ENCODE assay signal across 7 mouse cellular contexts in genomic region chr12:79208703-79209464, GRCm38 (mm10). TPM values are rescaled to one million over a fixed set of nuclear protein-coding genes. Genes with fewer than 3 reads are reported as not detected.
DNase-seq lines count a peak whose midpoint lies in the region; ATAC-seq lines count a peak whose summit lies in the region.

Rdh12 (plus strand) TSS chr12:79208914.

- no peak for ATAC-seq in embryonic facial prominence, embryonic 15.5 days (ENCODE audit: insufficient number of reproducible peaks, low FRiP score, low TSS enrichment, low read depth)

- H3K9me3 ChIP-seq in embryonic facial prominence, embryonic 15.5 days (replicated peaks) = no peaks in the 10 kb centered on the region

- peak within 1 kb of the TSS; percentile 29; the same call in 1 of the 2 replicates for H3K9ac ChIP-seq in embryonic facial prominence, embryonic 15.5 days

- H3K27ac ChIP-seq in embryonic facial prominence, embryonic 15.5 days (replicated peaks) = no peak within 1 kb of the TSS
- no peak within 1 kb of the TSS for H3K27ac ChIP-seq in macrophage

- intact Hi-C loops in heart, postnatal 10 days (cut with DNase I) = no loop called here

- DNase-seq in ES-CJ7 (ENCODE audit: low read depth, low spot score) = peak; percentile 33
- DNase-seq in adrenal gland, adult 8-10 months = peak; percentile 9
- DNase-seq in heart, postnatal 10 days = peak; percentile 22 to 30
- peak; percentile 19 to 23 for DNase-seq in layer of hippocampus, postnatal 10 days (ENCODE audit: low spot score in 2 of 2)
- DNase-seq in right cerebral cortex, adult 2 months (ENCODE audit: low spot score in 2 of 2) = peak; percentile 59 to 64

- H3K27me3 ChIP-seq in embryonic facial prominence, embryonic 15.5 days = no peaks in the 10 kb centered on the region

- peak within 1 kb of the TSS; percentile 48 for H3K4me3 ChIP-seq in embryonic facial prominence, embryonic 15.5 days (replicated peaks)
- H3K4me3 ChIP-seq in macrophage (ENCODE audit: inconsistent target) = peak within 1 kb of the TSS; percentile 16

- WGBS in embryonic facial prominence, embryonic 15.5 days = 4% methylated on average over 13 of the region's 13 CpGs
- WGBS in macrophage (ENCODE audit: missing documents) = 2% methylated on average over 13 of the region's 13 CpGs

- no peaks in the 10 kb centered on the region for H3K36me3 ChIP-seq in embryonic facial prominence, embryonic 15.5 days
- H3K36me3 ChIP-seq in macrophage (ENCODE audit: inconsistent target) = no peaks in the 10 kb centered on the region

- no peaks in the 10 kb centered on the region for H3K79me2 ChIP-seq in macrophage (ENCODE audit: inconsistent target)

- H3K4me1 ChIP-seq in embryonic facial prominence, embryonic 15.5 days = no peaks in the 10 kb centered on the region

- H3K4me2 ChIP-seq in embryonic facial prominence, embryonic 15.5 days (replicated peaks) = peak within 1 kb of the TSS; percentile 63

RNA-seq across cellular contexts. Expression of gene Rdh12, which starts in this region (rescaled TPM):
- total RNA-seq in adrenal gland, adult 8-10 months (2022) = 1 to 10 TPM in 1 of 4 experiments, under 1 TPM in 3; 0.52 to 1.4 (median 0.65) TPM
- 20.5 and 22.0 TPM in 2 replicates for polyA plus RNA-seq in embryonic facial prominence, embryonic 15.5 days (2015; fragmentation: Nextera tagmentation; extraction: Ambion mirVana)
- under 1 TPM; 0.31 to 0.32 TPM for total RNA-seq in heart, postnatal 10 days (2021)
- 1 to 10 TPM; 1.6 to 2.0 TPM for total RNA-seq in layer of hippocampus, postnatal 10 days (2021)
- total RNA-seq in macrophage (2018; cell fraction: chromatin; rRNA removed) = under 1 TPM in 10 of 26 experiments, not detected in 16; 0.31 to 0.90 (median 0.56) TPM
- total RNA-seq in macrophage (2018; cell fraction: cytosol; rRNA removed) = under 1 TPM in 20 of 26 experiments, not detected in 6; 0.07 to 0.66 (median 0.17) TPM
- 1 to 10 TPM in 4 of 26 experiments, under 1 TPM in 10, not detected in 12; 0.18 to 1.6 (median 0.60) TPM for total RNA-seq in macrophage (2018; cell fraction: nucleus; rRNA removed)
- 0.07 to 0.20 TPM in 2 of 3 replicates, not detected in the other for polyA plus RNA-seq in macrophage (2018)

Comparison
In these comparisons a context has a peak if more than half of its experiments do, and no peak if none do; other contexts are left out.
1. RNA of gene Rdh12 (polyA plus RNA-seq): 20.5 to 22.0 TPM in embryonic facial prominence, embryonic 15.5 days; 0.07 to 0.20 TPM in macrophage; every median in the first group is over 10 times any median in the second.
2. Peak in DNase-seq in heart, postnatal 10 days; RNA of the gene not detected or under 1 TPM.
3. DNase-seq: peak in every context shown above with its lines; median percentile 62 in right cerebral cortex, adult 2 months; 33 in ES-CJ7; 26 in heart, postnatal 10 days; 21 in layer of hippocampus, postnatal 10 days; 9 in adrenal gland, adult 8-10 months.